Mouse (Mus musculus): Measurements from ENCODE around the gene Abca17.

Abca17 gene

GRCm38 (mm10) chr17:24236479-24236878, 114.4 kb downstream of the Abca17 start:
- no peak for DNase-seq

DNA sequence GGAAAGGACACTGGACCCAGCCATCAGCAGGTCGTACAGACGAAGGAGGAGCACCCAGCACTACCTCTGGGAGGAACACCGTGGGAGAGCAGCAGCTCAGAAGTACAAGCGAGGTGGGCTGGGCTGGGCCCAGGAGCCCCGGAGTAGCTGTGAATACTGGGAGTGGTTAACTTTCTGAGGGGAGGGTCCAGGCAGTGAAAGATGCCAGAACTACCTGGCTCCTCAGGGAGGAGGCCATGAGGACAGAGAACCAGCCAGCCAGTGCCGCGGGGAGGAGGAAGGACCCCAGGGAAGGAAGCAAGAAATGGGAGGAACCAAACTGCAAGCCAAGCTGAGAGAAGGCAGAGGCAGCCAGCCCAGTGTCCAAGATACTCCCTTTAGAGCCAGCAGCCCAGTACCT, 122.9 kb downstream of the Abca17 start:
- DNase-seq, result no peak

- DNase-seq, result no peak
Observed at GRCm38 (mm10) chr17:24226721-24227120, 124.1 kb downstream of the Abca17 start.

DNA sequence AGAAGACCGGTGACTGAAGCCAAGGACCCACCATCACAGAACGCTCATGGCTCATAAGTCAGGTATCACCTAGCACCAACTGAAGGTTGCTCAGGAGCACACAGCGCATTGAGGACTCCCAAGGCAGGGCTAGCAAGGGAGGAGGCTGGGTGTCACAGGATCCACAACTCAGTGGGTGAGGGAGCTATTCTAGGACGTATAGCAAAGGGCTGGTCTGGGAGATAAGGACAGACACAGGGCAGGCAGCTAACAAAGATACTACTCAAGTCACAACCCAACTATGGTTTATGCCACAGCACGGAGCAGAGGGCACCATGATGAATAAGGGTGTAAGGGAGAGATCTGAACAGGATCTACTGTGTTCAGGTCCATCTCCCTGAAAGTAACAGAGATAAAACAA, 125.0 kb downstream of the Abca17 start:
- peak; percentile 82 for DNase-seq

GRCm38 (mm10) chr17:24224741-24225140, 126.1 kb downstream of the Abca17 start:
- DNase-seq, result no peak

GRCm38 (mm10) chr17:24223513-24223912, 127.4 kb downstream of the Abca17 start:
- DNase-seq, result no peak

DNA sequence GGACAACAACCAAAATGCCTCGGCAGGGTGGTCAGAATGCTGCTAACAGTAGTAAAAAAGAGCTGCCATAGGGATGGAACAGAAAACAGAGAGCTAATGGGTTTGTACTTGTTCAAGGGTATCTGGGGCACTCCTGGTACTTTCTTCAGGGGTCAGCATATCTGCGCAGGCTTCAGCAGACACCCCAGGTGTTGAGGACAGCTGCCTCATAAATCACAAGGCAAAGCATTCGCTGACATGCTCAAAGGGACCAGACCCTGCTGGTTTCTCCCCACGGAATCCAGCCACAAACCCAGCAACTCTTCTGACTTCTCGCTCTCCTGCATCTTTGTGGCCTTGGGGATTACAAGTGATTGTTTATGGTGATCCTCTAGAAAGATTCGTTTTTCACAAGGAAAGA, 128.2 kb downstream of the Abca17 start:
- DNase-seq, result no peak

GRCm38 (mm10) chr17:24220435-24221411, 130.1 kb downstream of the Abca17 start, which contains the start of gene Tedc2:
Tedc2 (minus strand) TSS chr17:24220851.
- peak; percentile 97 for DNase-seq

- no peak for DNase-seq
Observed at GRCm38 (mm10) chr17:24216836-24217235, 134.0 kb downstream of the Abca17 start.

Measured in liver (tissue).